Mouse (Mus musculus) midbrain, postnatal 0 days (tissue): ENCODE data around the gene I830077J02Rik. TPM values are rescaled to one million over a fixed set of nuclear protein-coding genes. Genes with fewer than 3 reads are reported as not detected.

Experiments used
- ATAC-seq: fragments of 200-750 bp; cut with Nextera tagmentation; 2 replicates; pipeline ENCODE4 v1.8.0; 2017; ENCODE audit warnings: moderate number of reproducible peaks, mild to moderate bottlenecking, moderate TSS enrichment, moderate library complexity; ENCODE audit not compliant: low FRiP score
- DNase-seq: peaks from one replicate; pipeline ENCODE4 v3.0.0-alpha.2; 2015; ENCODE audit warnings: low spot score
- H3K27ac ChIP-seq: fragments of 300-500 bp; sonication (generic); 2 replicates; pipeline ENCODE4 v1.5.1; 2014; ENCODE audit warnings: low read depth, mild to moderate bottlenecking, low read length, mixed read lengths
- H3K27me3 ChIP-seq: fragments of 300-500 bp; sonication (generic); 2 replicates; pipeline ENCODE4 v1.6.1; 2014; ENCODE audit warnings: low read length, control low read depth, mixed read lengths; ENCODE audit not compliant: insufficient read depth
- H3K36me3 ChIP-seq: fragments of 300-500 bp; sonication (generic); 2 replicates; pipeline ENCODE4 v1.6.1; 2014; ENCODE audit warnings: low read length, control low read depth, mixed read lengths; ENCODE audit not compliant: insufficient read depth
- H3K4me1 ChIP-seq: fragments of 300-500 bp; sonication (generic); 2 replicates; pipeline ENCODE4 v1.6.1; 2014; ENCODE audit warnings: mild to moderate bottlenecking, control low read depth, antibody characterized with exemption, low read length, mixed read lengths; ENCODE audit not compliant: insufficient read depth
- H3K4me2 ChIP-seq: fragments of 300-500 bp; sonication (generic); 2 replicates; pipeline ENCODE4 v1.6.1; 2014; ENCODE audit warnings: low read depth, mild to moderate bottlenecking, low read length, mixed read lengths; ENCODE audit not compliant: poor library complexity, severe bottlenecking
- H3K4me3 ChIP-seq: fragments of 300-500 bp; sonication (generic); 2 replicates; pipeline ENCODE4 v1.5.1; 2014; ENCODE audit warnings: low read depth, mild to moderate bottlenecking, low read length, moderate library complexity
- H3K9ac ChIP-seq: fragments of 300-500 bp; sonication (generic); replicated peaks from 2 replicates; pipeline ENCODE4 v1.6.1; 2014; ENCODE audit warnings: mild to moderate bottlenecking, low read length, moderate library complexity, mixed read lengths; ENCODE audit not compliant: poor library complexity, severe bottlenecking
- H3K9me3 ChIP-seq: fragments of 300-500 bp; sonication (generic); 2 replicates; pipeline ENCODE4 v1.6.1; 2016; ENCODE audit warnings: low read length, control low read depth
- CTCF ChIP-seq: IDR thresholded peaks from 2 replicates; pipeline ENCODE4 v1.5.1; 2016; ENCODE audit warnings: antibody characterized with exemption, mild to moderate bottlenecking
- WGBS: fragments of 180-500 bp; shearing (Covaris S2); extraction: QIAGEN DNeasy Blood & Tissue Kit; methylation state at CpG from one replicate; pipeline ENCODE4 v1.1.7; 2014; 5-methylcytosine and 5-hydroxymethylcytosine counted together
- polyA plus RNA-seq: library from polyadenylated mRNA; unstranded; fragments of >200 nt; fragmentation: Nextera tagmentation; extraction: Ambion mirVana; gene quantifications from 2 replicates; pipeline ENCODE4 v1.2.1, GENCODE M21; 2015
- total RNA-seq: library from RNA; depleted of rRNA; stranded (reverse); fragments of >200 nt; gene quantifications from 2 replicates; pipeline ENCODE4 v1.2.3, GENCODE M21; 2014

The I830077J02Rik gene
- total and polyA plus RNA-seq, 2 experiments from 2014 or later, result 0.25 to 1.0 TPM

GRCm38 (mm10) chr3:105900716-105901115, 31.7 kb downstream of the I830077J02Rik start:
- Histone ChIP-seq H3K4me3 (no peak overlapping the region), H3K36me3 (no peaks in the 10 kb centered on the region), H3K27ac (no peak overlapping the region), H3K4me2 (no peak overlapping the region), H3K4me1 (no peaks in the 10 kb centered on the region), H3K9ac (no peak overlapping the region), H3K9me3 (no peaks in the 10 kb centered on the region), H3K27me3 (no peaks in the 10 kb centered on the region)
- no peak for TF ChIP-seq CTCF
- ATAC-seq (no peak), DNase-seq (no peak)
- 84% methylated on average over 3 of the region's 3 CpGs for WGBS

- Histone ChIP-seq H3K36me3 (no peaks in the 10 kb centered on the region), H3K27ac (no peak overlapping the region), H3K9ac (no peak overlapping the region), H3K4me2 (no peak overlapping the region), H3K4me3 (no peak overlapping the region), H3K9me3 (no peaks in the 10 kb centered on the region), H3K4me1 (no peaks in the 10 kb centered on the region), H3K27me3 (no peaks in the 10 kb centered on the region)
- no peak for ATAC-seq
- DNase-seq, result no peak
- 83% methylated on average over 6 of the region's 6 CpGs for WGBS
- no peak for TF ChIP-seq CTCF
Observed at GRCm38 (mm10) chr3:105900266-105900665, 32.2 kb downstream of the I830077J02Rik start.

GRCm38 (mm10) chr3:105899394-105900147, 32.9 kb downstream of the I830077J02Rik start:
- H3K27me3 ChIP-seq, result no peaks in the 10 kb centered on the region
- no peak overlapping the region for H3K4me2 ChIP-seq
- no peaks in the 10 kb centered on the region for H3K36me3 ChIP-seq
- H3K4me1 ChIP-seq, result no peaks in the 10 kb centered on the region
- ATAC-seq (peak; percentile 69), DNase-seq (peak; percentile 84)
- no peak overlapping the region for H3K9ac ChIP-seq
- H3K9me3 ChIP-seq, result no peaks in the 10 kb centered on the region
- 43% methylated on average over 8 of the region's 8 CpGs for WGBS
- peak; percentile 95 for TF ChIP-seq CTCF
- no peak overlapping the region for H3K27ac ChIP-seq
- no peak overlapping the region for H3K4me3 ChIP-seq

- Histone ChIP-seq H3K36me3 (no peaks in the 10 kb centered on the region), H3K4me2 (no peak overlapping the region), H3K9me3 (no peaks in the 10 kb centered on the region), H3K27me3 (no peaks in the 10 kb centered on the region), H3K27ac (no peak overlapping the region), H3K4me3 (no peak overlapping the region), H3K4me1 (no peaks in the 10 kb centered on the region), H3K9ac (no peak overlapping the region)
- 93% methylated on average over 11 of the region's 11 CpGs for WGBS
- DNase-seq (no peak), ATAC-seq (no peak)
- TF ChIP-seq CTCF, result no peak
Observed at GRCm38 (mm10) chr3:105898861-105899260, 33.6 kb downstream of the I830077J02Rik start.

- H3K27me3 ChIP-seq, result no peaks in the 10 kb centered on the region
- H3K36me3 ChIP-seq, result no peaks in the 10 kb centered on the region
- ATAC-seq (no peak), DNase-seq (no peak)
- no peak overlapping the region for H3K27ac ChIP-seq
- H3K4me1 ChIP-seq, result no peaks in the 10 kb centered on the region
- no peak for TF ChIP-seq CTCF
- H3K4me3 ChIP-seq, result no peak overlapping the region
- WGBS, result 88% methylated on average over 2 of the region's 2 CpGs
- no peak overlapping the region for H3K4me2 ChIP-seq
- H3K9me3 ChIP-seq, result no peaks in the 10 kb centered on the region
- no peak overlapping the region for H3K9ac ChIP-seq
Observed at GRCm38 (mm10) chr3:105898325-105898724, 34.1 kb downstream of the I830077J02Rik start.

- WGBS, result 76% methylated on average over 3 of the region's 3 CpGs
- no peak for ATAC-seq
- no peak overlapping the region for H3K4me2 ChIP-seq
Observed at GRCm38 (mm10) chr3:105896811-105897210, 35.7 kb downstream of the I830077J02Rik start.

More at GRCm38 (mm10) chr3:105896811-105897210, 35.7 kb downstream of the I830077J02Rik start:
- Histone ChIP-seq H3K4me3 (no peak overlapping the region), H3K27me3 (no peaks in the 10 kb centered on the region), H3K4me1 (no peaks in the 10 kb centered on the region), H3K9me3 (no peaks in the 10 kb centered on the region), H3K36me3 (no peaks in the 10 kb centered on the region), H3K27ac (no peak overlapping the region), H3K9ac (no peak overlapping the region)
- DNase-seq, result no peak
- TF ChIP-seq CTCF, result no peak
